Mouse (Mus musculus): Measurements from ENCODE around the gene Zfand3. TPM values are rescaled to one million over a fixed set of nuclear protein-coding genes. Genes with fewer than 3 reads are reported as not detected.

Gene Zfand3
- 93.6 and 122 TPM in 2 replicates for polyA plus RNA-seq (2012; rRNA removed)

DNA sequence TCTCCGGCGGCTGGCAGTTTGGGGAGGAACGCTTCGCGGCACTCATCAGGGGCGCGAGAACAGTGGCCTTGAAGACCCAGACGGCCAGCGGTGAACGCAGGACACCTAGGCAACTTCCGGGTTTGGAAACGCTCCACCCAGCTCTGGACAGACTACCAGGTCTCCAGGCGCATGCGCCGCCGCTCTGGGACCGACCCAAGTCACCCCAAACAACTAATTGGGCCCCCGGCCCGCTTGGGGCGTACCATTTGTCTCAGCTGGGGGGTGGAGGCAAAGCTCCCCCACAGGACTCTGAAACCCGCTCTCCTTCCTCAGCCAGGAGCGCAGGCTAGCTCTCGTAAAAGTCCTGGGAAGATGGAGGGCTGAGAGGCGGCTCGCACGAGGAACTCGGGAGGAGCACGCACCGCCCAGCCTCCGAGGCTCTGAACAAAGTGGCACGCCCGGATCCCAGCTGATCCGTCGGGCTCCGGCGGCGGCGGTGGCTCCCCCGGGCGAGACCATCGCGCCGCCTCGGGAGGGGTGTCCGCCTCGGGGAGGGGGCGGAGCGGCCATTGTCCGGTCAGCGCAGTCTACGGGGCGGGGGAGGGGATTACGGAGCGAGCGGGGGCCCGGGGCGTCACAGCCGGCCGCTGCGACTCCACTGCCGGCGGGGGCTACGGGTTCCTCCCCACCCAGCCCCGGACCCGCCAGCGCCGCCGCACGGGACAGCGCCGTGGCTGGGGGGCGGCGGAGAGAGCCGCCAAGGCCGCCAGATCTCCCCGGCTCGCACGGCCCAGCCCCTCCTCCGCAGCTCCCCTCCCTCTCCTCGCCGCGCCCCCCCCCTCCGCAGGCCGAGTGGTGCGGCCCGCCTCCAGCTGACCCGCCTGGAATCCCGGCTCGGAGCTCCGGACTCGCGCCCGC is at the start of gene Zfand3:
Gene Zfand3 (plus strand): TSS at position 531 of the 900 bp plus-strand sequence.
- DNase-seq, result peak; percentile 95
- peak within 1 kb of the TSS; percentile 92 for H3K4me3 ChIP-seq (replicated peaks; ENCODE audit: extremely low read depth, low read depth, low read length)
- under 1% methylated on average over 68 of the region's 93 CpGs for WGBS
- TF ChIP-seq POLR2A (IDR thresholded peaks at IDR 0.05; ENCODE audit: borderline replicate concordance, extremely low read depth, low read depth, low read length) (peak; percentile 89), CTCF (IDR thresholded peaks at IDR 0.05; ENCODE audit: insufficient read depth, low read length) (no peak)
- peaks cover 20% of the 10 kb centered on the region for H3K4me1 ChIP-seq (ENCODE audit: control insufficient read depth, insufficient read depth, low read length)

DNA sequence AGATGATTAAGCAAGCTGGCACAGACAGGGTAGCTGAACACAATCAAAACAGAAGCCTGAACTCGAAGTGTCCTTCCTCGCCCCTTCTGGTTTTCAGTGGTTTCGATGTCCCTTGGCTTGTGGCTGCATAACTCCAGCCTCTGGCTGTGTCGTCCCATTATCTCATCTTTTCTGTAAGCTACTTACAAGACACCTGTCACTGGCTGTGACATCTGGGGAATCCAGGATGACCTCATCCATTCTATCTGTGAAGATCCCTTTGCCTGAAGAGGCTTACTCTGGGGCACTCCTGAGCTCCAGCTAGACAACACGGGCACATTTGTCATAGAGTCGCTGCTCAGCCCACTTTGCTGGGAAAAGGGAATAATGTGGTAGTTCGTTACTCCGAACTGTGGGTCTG is 48.7 kb upstream of the Zfand3 start:
- no peaks in the 10 kb centered on the region for H3K4me1 ChIP-seq (ENCODE audit: control insufficient read depth, insufficient read depth, low read length)
- DNase-seq, result no peak
- H3K4me3 ChIP-seq (replicated peaks; ENCODE audit: extremely low read depth, low read depth, low read length), result no peak overlapping the region
- WGBS, result 71% methylated on average over 8 of the region's 8 CpGs
- TF ChIP-seq POLR2A (IDR thresholded peaks at IDR 0.05; ENCODE audit: borderline replicate concordance, extremely low read depth, low read depth, low read length) (no peak), CTCF (IDR thresholded peaks at IDR 0.05; ENCODE audit: insufficient read depth, low read length) (no peak)

DNA sequence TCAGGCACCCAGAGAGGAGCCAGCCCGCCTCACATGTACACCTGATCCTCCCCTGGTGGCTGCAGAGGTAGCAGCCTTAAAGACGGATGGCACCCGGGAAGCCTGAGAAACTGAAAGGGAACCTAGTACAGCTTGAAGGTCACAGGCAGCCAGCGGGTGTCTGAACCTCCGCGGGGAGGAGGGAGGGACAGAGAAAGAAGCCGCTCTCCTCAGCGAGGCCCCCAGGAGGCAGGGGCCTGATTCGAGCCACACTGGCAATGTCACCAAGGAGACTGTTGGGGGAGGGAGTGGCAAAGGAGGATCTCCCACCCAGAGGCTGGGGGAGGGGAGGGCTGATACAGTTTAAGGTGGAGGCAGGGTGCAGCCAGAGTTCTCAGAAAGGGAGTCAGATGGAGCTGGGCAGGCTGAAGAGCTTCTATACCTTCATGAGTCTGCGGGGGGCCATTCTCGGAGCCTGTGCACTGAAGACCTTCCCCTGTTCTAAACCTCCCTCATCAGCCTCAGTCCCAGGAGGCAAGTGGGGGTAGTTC is 40.7 kb upstream of the Zfand3 start:
- no peaks in the 10 kb centered on the region for H3K4me1 ChIP-seq (ENCODE audit: control insufficient read depth, insufficient read depth, low read length)
- H3K4me3 ChIP-seq (replicated peaks; ENCODE audit: extremely low read depth, low read depth, low read length), result no peak overlapping the region
- no peak for DNase-seq
- 9% methylated on average over 11 of the region's 11 CpGs for WGBS
- TF ChIP-seq CTCF (IDR thresholded peaks at IDR 0.05; ENCODE audit: insufficient read depth, low read length), result no peak

DNA sequence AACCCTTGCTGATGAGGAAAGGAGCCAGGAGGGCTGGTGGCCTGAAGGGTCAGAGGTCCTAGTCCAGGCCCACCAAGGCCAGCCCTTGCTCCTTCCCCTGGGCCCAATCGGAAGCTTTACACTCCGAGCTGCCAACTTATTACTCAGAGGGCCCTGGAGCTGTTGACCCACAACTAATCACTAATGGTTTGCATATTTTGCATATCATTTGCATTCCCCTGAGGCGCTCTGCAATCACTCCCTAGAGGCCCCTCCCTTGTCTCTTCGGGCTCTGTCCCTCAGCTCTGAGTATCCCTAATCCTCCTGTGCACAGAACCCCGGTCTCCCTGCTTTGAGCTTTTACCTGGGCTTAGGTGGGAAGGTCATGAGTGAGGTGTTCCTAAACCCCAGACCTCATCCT is 39.0 kb upstream of the Zfand3 start:
- no peak for DNase-seq
- TF ChIP-seq CTCF (IDR thresholded peaks at IDR 0.05; ENCODE audit: insufficient read depth, low read length) (no peak), POLR2A (IDR thresholded peaks at IDR 0.05; ENCODE audit: borderline replicate concordance, extremely low read depth, low read depth, low read length) (no peak)
- 57% methylated on average over 5 of the region's 5 CpGs for WGBS

DNA sequence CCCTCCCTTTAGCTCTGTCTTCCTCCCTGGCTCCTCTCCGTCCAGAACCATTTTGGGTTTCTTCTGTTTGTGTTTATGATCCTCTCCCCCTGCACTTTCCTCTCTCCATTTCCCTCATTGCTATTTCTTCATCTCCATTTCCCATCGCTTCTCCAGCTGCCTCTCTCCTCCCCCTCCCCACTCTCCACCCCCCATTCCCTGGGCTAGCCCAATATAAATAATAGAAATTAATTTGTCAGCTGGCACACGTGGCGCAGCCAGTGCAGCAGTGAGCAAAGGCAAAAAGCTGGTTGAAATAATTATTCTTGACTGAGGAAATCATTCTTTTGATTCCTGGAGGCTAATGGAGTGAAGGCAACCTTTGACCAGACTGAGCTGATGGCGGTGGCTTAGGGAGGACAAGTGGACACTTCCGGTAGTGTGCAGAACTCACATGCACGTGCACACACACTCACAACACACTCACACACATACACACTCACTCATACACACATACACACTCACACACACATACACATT is 34.4 kb upstream of the Zfand3 start, which contains the start of gene Mdga1:
Gene Mdga1 (minus strand): TSS at position 51 of the 519 bp plus-strand sequence.
- Histone ChIP-seq H3K4me3 (replicated peaks; ENCODE audit: extremely low read depth, low read depth, low read length) (no peak within 1 kb of the TSS), H3K4me1 (ENCODE audit: control insufficient read depth, insufficient read depth, low read length) (no peaks in the 10 kb centered on the region)
- TF ChIP-seq POLR2A (IDR thresholded peaks at IDR 0.05; ENCODE audit: borderline replicate concordance, extremely low read depth, low read depth, low read length) (no peak), CTCF (IDR thresholded peaks at IDR 0.05; ENCODE audit: insufficient read depth, low read length) (no peak)
- no peak for DNase-seq
- 72% methylated on average over 7 of the region's 7 CpGs for WGBS

More for the DNA sequence above, 39.0 kb upstream of the Zfand3 start:
- no peak overlapping the region for H3K4me3 ChIP-seq (replicated peaks; ENCODE audit: extremely low read depth, low read depth, low read length)
- no peaks in the 10 kb centered on the region for H3K4me1 ChIP-seq (ENCODE audit: control insufficient read depth, insufficient read depth, low read length)

DNA sequence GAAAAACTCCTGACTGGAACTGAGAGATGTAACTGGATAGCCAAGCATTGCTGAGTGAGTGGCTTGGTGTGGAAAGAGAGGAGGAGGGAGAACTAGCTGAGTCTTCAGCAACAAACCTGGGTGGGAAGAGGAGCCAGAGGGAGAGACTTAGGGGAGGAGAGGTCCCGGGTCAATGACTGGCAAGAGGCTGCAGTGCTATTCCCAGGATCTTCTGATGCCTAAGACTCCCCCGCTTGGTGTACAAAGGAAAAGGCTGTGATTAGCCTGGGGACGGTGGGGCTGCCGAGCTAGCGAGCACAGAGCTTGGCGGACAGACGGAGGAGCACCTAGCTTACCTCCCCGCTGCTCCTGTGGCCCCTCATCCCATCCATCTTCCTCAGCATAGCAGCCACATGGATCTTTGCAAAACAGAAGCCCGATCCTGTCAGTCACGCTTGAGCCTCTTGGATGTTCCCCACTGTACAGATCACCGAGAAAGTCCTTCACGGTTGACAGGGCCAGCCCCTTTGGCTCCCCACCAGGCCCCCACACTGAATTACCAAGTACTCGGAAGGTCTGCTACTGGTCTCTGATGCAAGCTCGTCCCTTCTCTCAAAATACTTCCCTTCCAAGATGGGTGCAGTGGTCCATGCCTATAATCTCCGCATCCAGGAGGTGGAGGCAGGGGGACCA is 32.6 kb upstream of the Zfand3 start:
- H3K4me3 ChIP-seq (replicated peaks; ENCODE audit: extremely low read depth, low read depth, low read length), result no peak overlapping the region
- WGBS, result 61% methylated on average over 15 of the region's 15 CpGs
- H3K4me1 ChIP-seq (ENCODE audit: control insufficient read depth, insufficient read depth, low read length), result no peaks in the 10 kb centered on the region
- DNase-seq, result no peak
- TF ChIP-seq CTCF (IDR thresholded peaks at IDR 0.05; ENCODE audit: insufficient read depth, low read length) (no peak), POLR2A (IDR thresholded peaks at IDR 0.05; ENCODE audit: borderline replicate concordance, extremely low read depth, low read depth, low read length) (no peak)

DNA sequence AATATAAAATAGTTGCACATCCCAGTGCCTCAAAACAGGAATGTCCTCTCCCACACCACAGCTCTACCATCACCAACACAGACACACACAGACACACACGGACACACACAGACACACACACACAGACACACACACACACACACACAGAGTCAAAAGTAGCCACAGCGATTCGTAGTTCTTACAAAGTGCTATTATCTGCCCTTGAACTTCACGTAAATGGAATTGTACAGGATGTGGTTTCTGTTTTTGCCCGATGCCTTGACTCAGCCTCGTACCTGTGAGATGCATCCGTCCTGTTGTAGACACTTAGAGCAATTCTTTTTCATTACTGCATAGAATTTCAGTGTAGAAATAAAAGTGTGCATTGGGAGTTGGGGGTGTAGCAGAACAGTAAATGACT is 31.3 kb upstream of the Zfand3 start:
- Histone ChIP-seq H3K4me1 (ENCODE audit: control insufficient read depth, insufficient read depth, low read length) (no peaks in the 10 kb centered on the region), H3K4me3 (replicated peaks; ENCODE audit: extremely low read depth, low read depth, low read length) (no peak overlapping the region)
- no peak for TF ChIP-seq POLR2A (IDR thresholded peaks at IDR 0.05; ENCODE audit: borderline replicate concordance, extremely low read depth, low read depth, low read length)
- no peak for TF ChIP-seq CTCF (IDR thresholded peaks at IDR 0.05; ENCODE audit: insufficient read depth, low read length)
- no peak for DNase-seq
- 84% methylated on average over 7 of the region's 7 CpGs for WGBS

DNA sequence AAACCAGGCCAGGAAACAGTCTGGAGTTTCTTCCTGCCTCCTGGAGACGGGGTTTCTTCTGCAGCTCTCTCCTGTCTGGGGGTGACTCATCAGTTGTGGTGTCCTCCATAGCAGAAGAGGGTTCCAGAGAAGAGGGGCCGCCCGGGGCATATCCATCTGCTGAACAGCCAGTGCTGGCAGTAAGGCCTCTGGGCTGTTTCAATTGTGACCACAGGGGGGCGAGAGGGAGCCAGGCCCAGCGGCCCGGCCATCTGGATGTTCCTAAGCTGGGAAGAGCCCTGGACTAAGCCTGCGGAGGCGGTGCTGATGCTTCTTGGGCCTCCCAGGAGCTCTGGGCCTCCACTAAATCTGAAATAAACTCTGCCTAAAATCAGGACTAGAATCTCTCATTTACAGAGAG is 28.8 kb upstream of the Zfand3 start:
- Histone ChIP-seq H3K4me3 (replicated peaks; ENCODE audit: extremely low read depth, low read depth, low read length) (no peak overlapping the region), H3K4me1 (ENCODE audit: control insufficient read depth, insufficient read depth, low read length) (no peaks in the 10 kb centered on the region)
- 5% methylated on average over 8 of the region's 8 CpGs for WGBS
- peak; percentile 77 for TF ChIP-seq CTCF (IDR thresholded peaks at IDR 0.05; ENCODE audit: insufficient read depth, low read length)
- TF ChIP-seq POLR2A (IDR thresholded peaks at IDR 0.05; ENCODE audit: borderline replicate concordance, extremely low read depth, low read depth, low read length), result no peak
- DNase-seq, result peak; percentile 86

DNA sequence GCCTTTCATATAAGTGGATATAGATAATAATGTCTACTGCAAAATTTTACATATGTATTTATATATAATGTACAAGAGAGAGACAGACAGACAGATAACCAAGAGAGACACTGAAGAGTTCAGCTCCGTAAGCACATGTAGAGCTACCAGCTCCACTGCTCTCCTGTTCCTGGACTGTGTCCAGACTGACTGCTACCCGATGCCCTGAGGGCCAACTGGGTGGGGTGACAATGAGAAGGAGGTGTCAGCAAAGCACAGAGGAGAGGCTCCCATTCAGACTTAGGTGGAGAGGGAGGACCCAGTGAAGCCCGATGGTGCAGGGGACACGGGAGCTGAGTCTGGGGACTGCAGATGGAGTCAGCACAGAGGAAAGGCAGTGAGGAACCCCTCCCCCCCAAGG is 25.5 kb upstream of the Zfand3 start:
- TF ChIP-seq CTCF (IDR thresholded peaks at IDR 0.05; ENCODE audit: insufficient read depth, low read length), result no peak
- no peak for TF ChIP-seq POLR2A (IDR thresholded peaks at IDR 0.05; ENCODE audit: borderline replicate concordance, extremely low read depth, low read depth, low read length)
- Histone ChIP-seq H3K4me1 (ENCODE audit: control insufficient read depth, insufficient read depth, low read length) (no peaks in the 10 kb centered on the region), H3K4me3 (replicated peaks; ENCODE audit: extremely low read depth, low read depth, low read length) (no peak overlapping the region)
- DNase-seq, result no peak
- WGBS, result 48% methylated on average over 4 of the region's 4 CpGs
